Mouse (Mus musculus): ENCODE results near the gene Oxsm. TPM values are rescaled to one million over a fixed set of nuclear protein-coding genes. Genes with fewer than 3 reads are reported as not detected.

The Oxsm gene
- total RNA-seq (2014; fragmentation: Nextera tagmentation) (19.2 and 24.4 TPM in 2 replicates), total RNA-seq (2017) (11.2 and 14.4 TPM in 2 replicates)

DNA sequence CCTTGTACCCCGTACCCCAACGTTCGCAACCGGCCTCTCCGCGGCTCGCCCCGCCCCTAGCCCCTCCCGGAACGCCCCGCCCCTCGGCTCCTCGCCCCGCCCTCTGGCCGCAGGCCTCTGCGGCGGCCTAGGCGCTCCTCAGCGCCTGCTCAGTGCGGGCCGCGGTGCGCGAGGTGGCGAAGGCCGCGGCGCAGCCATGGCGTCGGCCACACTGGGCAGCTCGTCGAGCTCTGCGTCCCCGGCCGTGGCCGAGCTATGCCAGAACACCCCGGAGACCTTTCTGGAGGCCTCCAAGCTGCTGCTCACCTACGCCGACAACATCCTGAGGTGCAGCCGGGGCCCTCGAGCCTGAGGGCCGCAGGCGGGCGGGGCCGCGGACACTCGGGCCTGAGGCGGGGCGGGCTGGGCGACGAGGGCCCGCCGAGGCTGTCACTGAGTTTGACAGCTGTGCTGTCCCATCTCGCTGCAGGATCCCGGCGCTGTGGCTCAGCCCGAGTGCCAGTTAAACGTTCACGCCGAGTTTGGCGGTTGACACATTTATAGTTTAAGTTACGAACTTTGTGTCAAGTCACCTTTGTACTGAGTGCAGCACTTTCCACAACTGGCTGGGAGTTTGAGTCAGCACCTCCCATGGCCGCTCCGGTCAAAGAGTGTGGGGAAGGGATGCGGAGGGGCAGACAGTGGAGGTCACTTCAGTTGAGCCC is at the start of gene Oxsm, which contains the start of gene Ngly1:
TSS of gene Oxsm (minus strand) at position 638 of the 704 bp plus-strand sequence.
TSS of gene Ngly1 (plus strand) at position 110 of the 704 bp plus-strand sequence.
- peak; percentile 78 for ATAC-seq (replicated peaks; ENCODE audit: poor library complexity, severe bottlenecking)

DNA sequence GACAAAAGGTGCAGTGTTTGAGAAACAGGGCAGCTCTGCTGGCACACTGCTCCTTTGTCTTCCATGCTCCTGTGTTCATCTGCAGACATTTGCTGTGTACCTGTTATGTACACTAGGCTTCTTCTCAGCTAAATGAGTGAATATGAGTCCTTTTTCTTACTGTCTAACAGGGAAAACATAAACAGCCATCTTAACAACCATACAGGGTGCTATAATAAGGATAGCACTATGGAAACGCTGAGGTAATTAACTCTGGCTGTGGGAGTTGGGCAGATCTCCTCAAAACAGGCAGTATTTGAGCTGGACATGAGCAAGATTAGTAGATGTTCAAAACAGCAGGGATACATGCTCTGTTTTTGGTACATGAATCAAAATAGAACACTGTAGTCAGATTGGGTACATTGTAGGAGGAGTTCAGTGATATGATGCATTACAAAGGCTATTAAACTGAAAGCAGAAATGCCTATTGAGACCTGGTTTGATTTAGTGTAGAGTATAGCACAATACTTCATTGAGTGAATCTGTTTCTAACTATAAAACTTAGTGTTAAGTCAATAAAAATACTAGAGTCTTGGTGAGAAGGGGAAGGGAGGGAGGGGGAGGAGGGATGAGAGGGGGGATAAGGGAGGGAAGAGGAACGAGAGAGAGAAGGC is 47.3 kb upstream of the Oxsm start:
- no peak for ATAC-seq (replicated peaks; ENCODE audit: poor library complexity, severe bottlenecking)

DNA sequence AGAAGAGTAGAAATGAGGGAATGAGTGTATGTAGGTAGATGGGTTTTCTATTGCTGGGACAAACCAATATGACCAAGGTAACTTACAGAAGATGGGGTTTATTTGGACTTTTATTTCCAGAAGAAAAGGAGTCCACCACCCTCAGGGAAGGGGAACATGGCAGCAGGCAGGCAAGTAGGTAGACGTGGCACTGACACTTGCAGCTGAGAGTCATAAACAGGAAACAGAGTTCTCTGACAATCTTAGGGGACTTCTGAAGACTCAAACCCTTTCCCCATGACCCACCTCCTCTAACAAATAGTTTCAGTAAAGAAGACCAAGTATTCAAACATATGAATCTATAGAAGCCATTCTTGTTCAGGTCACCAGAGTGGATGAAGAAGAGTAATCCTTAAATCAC is 44.3 kb upstream of the Oxsm start:
- no peak for ATAC-seq (replicated peaks; ENCODE audit: poor library complexity, severe bottlenecking)

GRCm38 (mm10) chr14:16293015-16293414 is 43.4 kb upstream of the Oxsm start:
- ATAC-seq (replicated peaks; ENCODE audit: poor library complexity, severe bottlenecking) = no peak

- ATAC-seq (replicated peaks; ENCODE audit: poor library complexity, severe bottlenecking) = no peak
Observed at GRCm38 (mm10) chr14:16292371-16292770, 42.8 kb upstream of the Oxsm start.

DNA sequence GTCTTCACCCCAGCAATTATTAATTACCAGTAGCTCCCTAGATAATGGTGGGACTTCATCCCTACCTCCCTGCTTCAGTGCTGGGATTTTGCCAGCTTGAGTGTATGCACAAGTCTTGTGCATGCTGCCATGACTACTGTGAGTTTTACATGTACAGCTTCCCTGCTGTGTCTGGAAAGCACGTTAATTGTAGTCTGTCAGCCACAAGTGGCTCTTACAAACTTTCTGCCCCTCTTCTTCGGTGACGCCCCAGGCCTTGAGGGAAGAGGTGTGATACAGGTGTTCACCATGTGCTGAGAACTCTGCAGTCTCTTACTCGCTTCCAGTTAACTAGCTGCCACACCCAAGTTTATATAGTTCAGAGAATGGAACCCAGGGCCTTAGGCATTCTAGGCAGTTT is 34.4 kb upstream of the Oxsm start:
- ATAC-seq (replicated peaks; ENCODE audit: poor library complexity, severe bottlenecking) = no peak

DNA sequence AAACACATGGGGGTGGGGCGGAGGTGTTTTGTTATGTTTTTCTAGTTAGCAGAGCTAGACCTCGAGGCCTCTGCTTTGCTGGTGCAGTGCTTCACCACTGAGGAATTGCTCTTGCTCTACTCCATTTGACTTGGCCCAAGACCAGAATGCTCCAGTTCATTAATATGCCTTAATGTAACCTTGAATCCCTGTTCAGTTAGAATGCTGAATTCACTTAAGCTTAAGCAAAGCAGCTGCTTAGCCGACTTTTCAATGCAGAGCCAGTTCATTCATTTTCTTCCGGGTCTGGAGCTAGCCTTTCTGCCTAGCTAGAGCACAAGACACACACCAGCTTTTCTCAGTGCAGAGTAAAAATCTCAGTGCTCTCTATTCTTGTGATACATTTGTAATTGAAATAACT is 29.6 kb upstream of the Oxsm start:
- ATAC-seq (replicated peaks; ENCODE audit: poor library complexity, severe bottlenecking) = no peak

- no peak for ATAC-seq (replicated peaks; ENCODE audit: poor library complexity, severe bottlenecking)
Observed at GRCm38 (mm10) chr14:16273677-16274076, 24.1 kb upstream of the Oxsm start.

- ATAC-seq (replicated peaks; ENCODE audit: poor library complexity, severe bottlenecking) = 0 out of 2 replicates have a peak, but pooled peaks have one; percentile 25
Observed at GRCm38 (mm10) chr14:16269776-16270175, 20.2 kb upstream of the Oxsm start.

- ATAC-seq (replicated peaks; ENCODE audit: poor library complexity, severe bottlenecking) = no peak
Observed at GRCm38 (mm10) chr14:16267028-16267427, 17.4 kb upstream of the Oxsm start.

GRCm38 (mm10) chr14:16261869-16262268 is 12.3 kb upstream of the Oxsm start:
- ATAC-seq (replicated peaks; ENCODE audit: poor library complexity, severe bottlenecking) = no peak

GRCm38 (mm10) chr14:16260541-16260940 is 10.9 kb upstream of the Oxsm start:
- no peak for ATAC-seq (replicated peaks; ENCODE audit: poor library complexity, severe bottlenecking)

DNA sequence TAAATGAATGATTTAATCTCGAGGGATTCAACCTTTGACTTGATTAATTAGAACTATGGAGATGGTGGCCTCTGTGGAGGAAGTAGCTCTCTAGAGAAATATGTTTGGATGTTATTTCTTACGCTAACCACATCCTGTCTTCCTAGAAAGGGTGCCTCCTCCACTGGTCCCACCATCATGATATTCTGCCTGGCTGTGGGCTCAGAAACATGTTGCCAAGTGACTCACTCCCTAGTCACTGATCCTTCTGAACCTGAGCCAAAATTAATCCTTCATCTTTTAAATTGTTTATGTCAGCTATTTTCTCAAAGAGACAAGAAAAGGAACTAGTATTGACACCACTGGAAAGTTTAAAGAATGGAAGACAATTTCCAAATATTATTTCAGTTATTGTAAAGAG is 6.6 kb upstream of the Oxsm start:
- peak; percentile 87 for ATAC-seq (replicated peaks; ENCODE audit: poor library complexity, severe bottlenecking)

DNA sequence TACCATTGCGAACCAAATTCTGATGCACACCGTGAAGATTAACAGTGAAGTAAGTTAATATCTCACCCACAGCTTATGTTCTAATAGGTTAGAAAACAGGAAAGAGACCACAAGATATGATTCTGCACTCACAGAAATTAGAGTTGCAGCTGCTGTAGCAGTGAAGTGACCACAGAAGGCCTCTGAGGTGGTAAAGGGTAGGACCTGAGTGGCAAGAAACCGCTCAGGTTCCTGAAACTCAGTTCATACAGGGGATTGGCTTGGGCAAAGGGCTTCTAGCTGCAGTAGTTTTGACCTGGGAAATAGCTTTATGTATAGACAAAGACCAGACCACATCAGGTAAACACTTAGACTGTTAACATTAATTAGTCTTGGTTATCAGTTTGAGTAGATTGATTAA is 6.1 kb upstream of the Oxsm start:
- ATAC-seq (replicated peaks; ENCODE audit: poor library complexity, severe bottlenecking) = peak; percentile 43

DNA sequence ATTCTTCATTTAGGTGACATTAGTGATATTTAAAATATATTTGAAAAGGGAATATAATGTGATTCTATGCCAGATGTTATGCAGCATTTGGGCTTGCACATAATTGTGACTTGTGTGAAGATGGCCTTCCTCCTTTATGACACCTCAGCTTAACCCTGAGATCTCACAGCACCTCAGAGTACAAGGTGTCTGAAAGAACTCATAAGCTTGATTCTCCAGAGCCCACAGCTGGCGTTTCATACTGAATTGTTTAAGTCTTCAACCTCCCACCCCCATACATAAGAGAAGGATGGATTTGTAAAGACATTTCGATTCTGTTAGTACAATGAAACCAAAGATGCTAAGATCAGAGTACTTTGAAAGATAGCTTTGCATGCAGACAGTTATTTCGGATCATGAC is 491 bp upstream of the Oxsm start:
- ATAC-seq (replicated peaks; ENCODE audit: poor library complexity, severe bottlenecking) = no peak

DNA sequence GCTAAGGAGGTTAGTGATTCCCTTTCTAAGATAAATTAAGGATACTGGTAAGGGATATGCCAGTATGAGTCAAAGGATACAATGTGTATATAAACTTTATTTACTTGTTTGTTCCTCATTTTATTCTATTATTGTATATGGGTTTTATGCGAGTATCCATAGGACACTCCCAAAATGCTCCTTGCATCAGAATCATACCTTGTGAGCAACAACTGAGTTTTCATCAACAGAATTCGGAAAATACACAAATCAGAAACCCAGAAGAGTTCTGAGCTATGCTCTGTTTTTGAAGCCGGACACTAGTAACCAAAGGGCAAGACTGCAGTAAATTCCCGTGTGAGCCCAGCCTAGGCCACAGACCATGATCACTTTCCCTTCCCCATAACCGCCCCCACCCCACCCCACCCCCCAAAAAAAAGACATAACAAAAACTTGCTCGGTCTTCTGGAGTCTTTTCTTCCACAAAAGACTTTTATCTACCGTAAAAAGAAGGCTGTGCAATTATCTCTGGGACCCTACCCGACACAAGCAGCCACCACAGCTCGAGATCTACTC is 928 bp downstream of the Oxsm start:
- ATAC-seq (replicated peaks; ENCODE audit: poor library complexity, severe bottlenecking) = peak; percentile 6

DNA sequence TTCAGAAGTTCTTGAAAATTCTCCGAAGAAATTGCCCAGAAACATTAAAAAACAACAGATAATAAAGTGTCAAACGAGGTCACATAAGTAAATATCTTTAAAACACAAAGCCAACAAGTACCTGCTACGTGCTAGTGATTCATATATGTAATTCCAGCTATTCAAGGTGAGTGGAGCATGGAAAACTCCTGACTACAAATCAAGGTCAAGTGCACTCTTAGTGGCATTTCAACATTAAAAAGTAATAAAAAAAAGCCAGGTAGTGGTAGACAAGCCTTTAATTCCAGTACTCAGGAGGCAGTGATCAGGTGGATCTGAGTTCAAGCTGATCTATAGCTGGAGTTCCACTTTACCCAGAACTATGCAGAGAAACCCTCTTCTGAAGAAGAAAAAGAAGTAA is 1.5 kb downstream of the Oxsm start:
- no peak for ATAC-seq (replicated peaks; ENCODE audit: poor library complexity, severe bottlenecking)

DNA sequence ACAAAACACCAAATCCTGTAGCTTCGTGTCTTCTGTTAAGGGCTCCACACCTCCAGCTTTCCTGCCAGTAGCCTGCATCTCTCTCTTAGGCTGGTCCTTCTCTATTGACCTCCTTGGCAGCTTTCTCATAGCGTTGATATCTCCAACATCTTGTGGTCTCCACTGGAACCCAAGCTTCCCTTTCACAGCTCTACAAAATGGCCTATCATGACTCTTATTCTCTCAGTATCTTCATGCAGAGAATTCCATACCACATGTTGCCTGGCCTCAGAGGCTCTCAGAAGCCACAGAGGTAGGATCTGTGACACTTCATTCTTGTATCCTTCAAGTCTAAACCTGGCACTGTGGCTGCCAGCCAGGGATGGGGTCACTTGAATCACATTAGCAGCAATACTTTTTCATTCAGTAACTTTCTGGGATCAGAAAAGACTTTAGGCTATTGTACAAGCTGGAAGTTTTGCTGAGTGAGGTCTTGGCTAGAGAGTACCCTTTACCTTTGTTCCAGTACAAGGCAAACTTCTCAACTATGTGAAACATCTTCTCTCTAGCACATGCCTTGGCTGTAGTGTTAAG is 3.2 kb downstream of the Oxsm start:
- no peak for ATAC-seq (replicated peaks; ENCODE audit: poor library complexity, severe bottlenecking)

- ATAC-seq (replicated peaks; ENCODE audit: poor library complexity, severe bottlenecking) = no peak
Observed at GRCm38 (mm10) chr14:16245127-16245526, 4.5 kb downstream of the Oxsm start.

GRCm38 (mm10) chr14:16244370-16244769 is 5.2 kb downstream of the Oxsm start:
- peak; percentile 50 for ATAC-seq (replicated peaks; ENCODE audit: poor library complexity, severe bottlenecking)

DNA sequence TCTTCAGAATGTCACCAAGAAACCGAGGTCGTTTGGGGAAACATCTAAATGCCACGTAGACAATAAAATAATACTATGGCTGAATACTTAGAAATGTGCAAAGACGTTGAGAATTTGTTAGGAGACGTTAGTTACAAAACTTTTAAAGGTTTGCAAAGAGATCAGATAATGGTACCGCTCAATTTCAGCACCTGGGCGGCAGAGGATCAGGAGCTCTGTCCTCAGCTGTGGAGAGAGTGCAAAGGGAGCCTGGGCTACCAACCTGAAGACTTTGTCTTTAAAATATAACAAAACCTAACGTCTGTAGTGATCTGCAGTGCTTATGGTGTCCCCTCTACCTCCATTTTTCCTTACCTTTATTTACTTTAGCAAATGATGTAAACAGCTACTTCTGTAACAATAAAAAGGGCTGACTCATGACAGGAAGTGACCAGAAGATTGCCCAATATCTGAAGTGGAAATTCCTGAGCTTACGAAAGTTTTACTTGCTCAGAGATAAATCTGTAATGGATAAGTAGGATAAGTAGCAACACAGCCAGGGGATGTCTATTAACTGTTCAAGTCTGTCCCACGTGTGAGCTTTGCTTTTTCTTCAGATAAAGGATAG is 5.9 kb downstream of the Oxsm start:
- peak; percentile 60 for ATAC-seq (replicated peaks; ENCODE audit: poor library complexity, severe bottlenecking)

Measured in granulocyte monocyte progenitor cell, adult 5-6 weeks (primary cell).